Mouse (Mus musculus): ENCODE results near the gene Scyl2. TPM values are rescaled to one million over a fixed set of nuclear protein-coding genes. Genes with fewer than 3 reads are reported as not detected.

Gene Scyl2
- polyA plus RNA-seq, 1 experiment = 19.7 TPM

GRCm38 (mm10) chr10:89595514-89595913 lies 90.6 kb downstream of the Scyl2 start:
- no peak for DNase-seq (ENCODE audit: low read depth)

- no peak for DNase-seq (ENCODE audit: low read depth)
Observed at GRCm38 (mm10) chr10:89594309-89594708, 91.8 kb downstream of the Scyl2 start.

- DNase-seq (ENCODE audit: low read depth) = no peak
Observed at GRCm38 (mm10) chr10:89592797-89593196, 93.3 kb downstream of the Scyl2 start.

- no peak for DNase-seq (ENCODE audit: low read depth)
Observed at GRCm38 (mm10) chr10:89589877-89590276, 96.2 kb downstream of the Scyl2 start.

Other genes with a start within 250 kb of the Scyl2 start
- 0.49 and 1.2 TPM in 2 replicates for gene Gas2l3, start 242.3 kb downstream of the Scyl2 start, polyA plus RNA-seq (2012; rRNA removed)
- 0.35 and 0.42 TPM in 2 replicates for gene Nr1h4, start 152.7 kb downstream of the Scyl2 start, polyA plus RNA-seq (2012; rRNA removed)
- 0.12 and 0.19 TPM in 2 replicates for gene Slc17a8, start 65.0 kb downstream of the Scyl2 start, polyA plus RNA-seq (2012; rRNA removed)
- gene Actr6, start 46.0 kb upstream of the Scyl2 start, polyA plus RNA-seq (2012; rRNA removed) = 2.2 and 3.2 TPM in 2 replicates
- gene Uhrf1bp1l, start 58.7 kb upstream of the Scyl2 start, polyA plus RNA-seq (2012; rRNA removed) = 22.0 and 33.6 TPM in 2 replicates
- 4.0 and 5.1 TPM in 2 replicates for gene Anks1b, start 187.2 kb upstream of the Scyl2 start, polyA plus RNA-seq (2012; rRNA removed)